Mouse (Mus musculus): ENCODE results near the gene Kansl1.

DNA sequence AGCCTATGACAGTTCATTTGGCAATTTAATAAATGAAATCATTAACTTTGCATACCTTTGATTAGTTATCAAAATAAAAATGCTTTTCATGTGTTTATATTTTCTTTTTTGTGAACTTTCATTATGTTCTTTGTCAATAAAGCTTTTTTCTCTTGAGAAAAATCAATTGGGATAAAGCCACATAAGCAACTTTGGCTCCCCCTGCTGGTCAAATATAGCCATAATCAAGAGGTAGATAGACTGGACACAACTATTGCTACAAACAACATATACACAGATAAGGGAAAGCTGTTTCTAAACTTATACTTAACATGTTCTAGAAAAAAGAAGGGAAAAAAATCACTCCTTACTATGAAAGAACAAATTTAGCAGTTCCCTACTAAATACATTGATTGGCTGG lies 7.1 kb downstream of the Kansl1 start:
- TF ChIP-seq MAX (IDR thresholded peaks at IDR 0.05; ENCODE audit: low read depth) (no peak), POLR2A (IDR thresholded peaks at IDR 0.05; ENCODE audit: insufficient read length, low read depth) (no peak)
